Mouse (Mus musculus) 3134 (cell line): ENCODE data around the gene Serpina1e.
"Not testable (repeated sequence)": the region's sequence is repeated elsewhere in the genome, so short reads cannot be mapped to it uniquely, and the experiment has no call there.

Experiments used
- DNase-seq: peaks from one replicate; pipeline ENCODE4 v3.0.0-alpha.2; 2011; ENCODE audit warnings: low spot score; ENCODE audit not compliant: insufficient read length; ENCODE audit errors: extremely low read depth

Gene Serpina1e

GRCm38 (mm10) chr12:103963288-103963687, 4.5 kb upstream of the Serpina1e start:
- DNase-seq: no peak

DNA sequence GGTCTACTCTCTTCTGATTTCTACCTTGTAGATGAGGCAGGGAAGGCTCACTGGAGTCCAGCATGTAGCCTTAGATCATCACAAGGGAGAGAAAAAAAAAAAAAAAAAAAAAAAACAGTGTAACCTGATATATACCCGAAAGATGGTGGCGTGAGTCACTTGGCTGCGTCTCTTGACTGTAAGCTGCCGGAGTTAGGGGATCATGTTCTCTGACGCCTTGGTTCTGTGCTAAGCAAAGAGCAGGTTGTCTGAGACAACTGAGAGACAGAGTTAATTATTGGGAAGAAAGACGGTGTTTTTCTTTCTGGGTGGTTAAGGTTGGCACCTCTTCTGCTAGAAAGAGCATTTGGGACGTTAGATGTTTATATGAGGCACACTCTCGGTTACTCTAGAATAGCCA, 4.1 kb upstream of the Serpina1e start:
- no peak for DNase-seq

- DNase-seq: no peak
Measured at GRCm38 (mm10) chr12:103962337-103962736, 3.6 kb upstream of the Serpina1e start.

GRCm38 (mm10) chr12:103961716-103962115, 2.9 kb upstream of the Serpina1e start:
- no peak for DNase-seq

GRCm38 (mm10) chr12:103956555-103956954, 2.2 kb downstream of the Serpina1e start:
- DNase-seq: not testable (repeated sequence)

- not testable (repeated sequence) for DNase-seq
Measured at GRCm38 (mm10) chr12:103952972-103953371, 5.8 kb downstream of the Serpina1e start.

DNA sequence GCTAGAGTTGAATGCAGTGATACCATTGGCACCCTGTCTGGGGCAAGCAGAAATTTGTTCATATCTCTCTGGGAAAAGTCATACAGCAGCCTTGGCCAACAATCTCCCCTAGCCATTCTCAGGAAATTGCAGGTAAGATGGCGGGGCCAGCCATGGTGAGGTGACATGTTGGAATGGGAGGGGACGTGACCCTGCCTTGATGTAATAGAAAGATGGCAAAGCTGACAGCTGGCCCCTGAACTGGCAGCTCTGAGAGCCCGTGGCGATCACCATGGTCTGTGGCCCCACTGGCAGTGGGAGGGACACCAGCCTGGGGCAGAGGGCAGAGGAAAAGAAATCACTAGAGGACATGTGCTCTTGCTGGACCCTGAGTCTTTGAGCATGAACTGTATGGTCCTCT, 12.5 kb downstream of the Serpina1e start:
- DNase-seq: no peak

- not testable (repeated sequence) for DNase-seq
Measured at GRCm38 (mm10) chr12:103909181-103909580, 49.6 kb downstream of the Serpina1e start.

DNA sequence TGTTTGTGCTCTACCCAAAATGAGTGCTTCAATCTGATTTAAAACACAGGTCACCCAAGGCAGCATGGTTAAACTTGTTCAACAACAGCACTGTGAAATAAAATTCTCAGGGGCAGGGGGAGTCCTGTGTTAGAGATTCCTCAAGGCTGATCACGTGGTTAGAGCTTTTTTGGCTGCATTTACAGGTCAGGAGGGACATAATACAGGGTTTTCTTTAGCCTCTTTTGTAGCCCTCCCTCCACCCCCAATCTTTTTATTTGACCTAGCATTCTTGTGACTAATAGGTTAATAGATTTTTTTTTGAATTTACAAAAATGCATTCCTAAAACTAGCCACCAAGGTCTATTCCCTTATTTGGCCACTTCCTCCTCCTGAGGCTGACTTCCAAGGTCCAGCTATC, 51.0 kb downstream of the Serpina1e start:
- DNase-seq: not testable (repeated sequence)

DNA sequence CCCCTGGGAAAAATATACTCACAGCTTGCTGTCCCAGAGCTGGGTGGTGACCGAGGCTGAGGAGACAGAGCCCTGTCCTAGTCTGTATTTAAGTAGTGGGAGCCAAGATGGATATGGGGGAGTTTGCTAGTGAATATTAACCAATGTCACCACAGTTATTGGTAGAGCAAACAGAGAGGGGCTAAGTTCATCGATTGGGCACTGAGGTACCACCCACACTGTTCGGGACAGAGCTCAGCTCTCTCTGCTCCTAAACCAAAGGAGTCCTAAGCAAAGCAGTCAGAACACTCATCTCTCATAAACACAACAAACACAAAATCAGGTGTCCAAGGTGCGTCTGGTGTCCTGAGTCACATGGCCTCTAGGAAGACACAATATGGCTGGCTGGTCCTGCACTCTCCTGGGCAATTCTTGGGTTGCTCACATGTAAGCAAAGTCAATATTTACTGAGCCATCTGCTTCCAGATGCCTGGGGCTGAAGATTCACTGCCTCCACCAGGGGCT, 53.9 kb downstream of the Serpina1e start, which contains the start of gene Serpina1c:
TSS of gene Serpina1c (minus strand) at position 51 of the 504 bp plus-strand sequence.
- DNase-seq: not testable (repeated sequence)

DNA sequence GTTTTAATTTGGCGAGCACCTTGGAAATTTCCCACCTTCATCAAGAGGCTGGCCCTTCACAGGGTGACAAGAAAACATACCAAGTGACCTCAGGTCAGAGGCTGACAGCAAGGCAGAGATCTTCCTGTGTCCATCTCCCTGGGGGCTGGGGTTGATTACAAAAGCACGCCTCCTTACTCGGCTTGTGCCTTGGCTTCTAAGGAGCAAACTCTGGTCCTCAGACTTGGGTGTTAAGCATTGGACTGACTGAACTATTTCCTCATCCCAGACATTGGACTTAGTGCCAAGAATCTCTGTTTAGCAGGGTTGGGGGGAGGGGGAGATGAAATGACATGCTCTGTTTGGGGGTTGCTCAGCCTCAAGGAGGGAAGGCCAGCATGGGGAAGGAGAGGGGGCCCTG, 56.8 kb downstream of the Serpina1e start:
- not testable (repeated sequence) for DNase-seq
